Mouse (Mus musculus) stomach, embryonic 16.5 days (tissue): ENCODE measurements around the gene Ube2cbp. TPM values are rescaled to one million over a fixed set of nuclear protein-coding genes. Genes with fewer than 3 reads are reported as not detected.

Experiments used
- ATAC-seq: fragments of 200-750 bp; cut with Nextera tagmentation; 2 replicates; pipeline ENCODE4 v1.8.0; 2017; ENCODE audit warnings: moderate number of reproducible peaks, moderate TSS enrichment; ENCODE audit not compliant: insufficient read depth, low FRiP score
- H3K27ac ChIP-seq: fragments of 300-500 bp; sonication (generic); 2 replicates; pipeline ENCODE4 v1.5.1; 2014; ENCODE audit warnings: low read length
- H3K27me3 ChIP-seq: fragments of 300-500 bp; sonication (generic); 2 replicates; pipeline ENCODE4 v1.6.1; 2014; ENCODE audit warnings: low read length, control low read depth, mixed read lengths; ENCODE audit not compliant: control insufficient read depth, insufficient read depth
- H3K36me3 ChIP-seq: fragments of 300-500 bp; sonication (generic); 2 replicates; pipeline ENCODE4 v1.6.1; 2014; ENCODE audit warnings: low read length; ENCODE audit not compliant: control insufficient read depth, insufficient read depth
- H3K4me1 ChIP-seq: fragments of 300-500 bp; sonication (generic); 2 replicates; pipeline ENCODE4 v1.6.1; 2014; ENCODE audit warnings: low read length, control low read depth, mixed read lengths; ENCODE audit not compliant: control insufficient read depth, insufficient read depth
- H3K4me2 ChIP-seq: fragments of 300-500 bp; sonication (generic); 2 replicates; pipeline ENCODE4 v1.6.1; 2014; ENCODE audit warnings: low read depth, low read length, mixed read lengths
- H3K4me3 ChIP-seq: fragments of 300-500 bp; sonication (generic); replicated peaks from 2 replicates; pipeline ENCODE4 v1.5.1; 2014; ENCODE audit warnings: mild to moderate bottlenecking, low read length
- H3K9ac ChIP-seq: fragments of 300-500 bp; sonication (generic); 2 replicates; pipeline ENCODE4 v1.6.1; 2014; ENCODE audit warnings: low read length
- H3K9me3 ChIP-seq: fragments of 300-500 bp; sonication (generic); replicated peaks from 2 replicates; pipeline ENCODE4 v1.6.1; 2016; ENCODE audit warnings: low read length, control low read depth; ENCODE audit not compliant: control insufficient read depth
- WGBS: fragments of 180-500 bp; shearing (Covaris S2); extraction: QIAGEN DNeasy Blood & Tissue Kit; methylation state at CpG from one replicate; pipeline ENCODE4 v1.1.7; 2014; 5-methylcytosine and 5-hydroxymethylcytosine counted together
- polyA plus RNA-seq: library from polyadenylated mRNA; unstranded; fragments of >200 nt; fragmentation: Nextera tagmentation; extraction: Ambion mirVana; gene quantifications from 2 replicates; pipeline ENCODE4 v1.2.1, GENCODE M21; 2015

The Ube2cbp gene
- 3.9 and 4.4 TPM in 2 replicates for polyA plus RNA-seq

DNA sequence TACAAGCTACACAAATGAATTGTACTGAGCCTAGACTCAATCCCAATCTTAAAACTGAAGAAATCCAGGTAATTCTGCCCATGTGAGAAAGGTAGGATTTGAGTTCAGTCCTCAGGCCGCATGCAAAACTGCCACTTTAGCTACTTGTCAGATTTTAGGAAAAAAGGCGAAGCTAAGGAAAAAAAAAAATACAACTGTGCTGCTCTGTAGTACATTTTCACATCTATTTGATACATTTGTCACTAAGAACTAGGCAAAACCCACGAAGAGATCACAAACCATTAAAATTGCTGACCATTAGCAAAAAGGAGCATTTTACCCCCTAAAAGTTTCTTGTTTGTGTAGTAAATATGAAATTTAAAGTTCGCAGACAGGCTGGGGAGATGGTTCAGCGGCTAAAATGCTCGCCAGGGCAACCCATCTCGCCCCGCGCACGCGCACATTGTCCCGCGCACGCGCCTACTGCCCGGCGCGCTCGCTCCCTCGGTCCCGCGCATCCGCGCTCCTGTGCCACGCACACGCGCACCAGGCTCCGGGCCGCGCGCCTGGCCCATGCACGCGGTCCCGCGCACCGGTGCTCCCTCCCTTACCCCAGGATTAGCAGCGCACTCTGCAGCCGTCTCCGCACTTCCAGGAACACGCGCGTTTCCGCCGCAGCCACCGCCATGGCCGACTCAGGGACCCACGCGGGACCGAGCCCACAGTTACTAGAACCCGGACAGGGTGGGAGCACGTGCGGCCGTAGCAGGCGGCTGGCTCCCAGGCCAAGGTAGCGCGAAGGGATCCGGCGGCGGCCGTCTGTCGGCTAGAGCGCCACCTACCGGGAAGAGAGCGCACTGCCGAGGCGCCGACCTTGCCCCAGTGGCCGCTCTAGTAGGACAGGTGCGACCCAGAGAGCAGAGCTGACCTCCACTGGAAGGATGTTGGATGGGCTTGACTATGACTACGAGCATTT is at the start of gene Ube2cbp:
Gene Ube2cbp (minus strand): TSS at position 800 of the 955 bp plus-strand sequence.
- Histone ChIP-seq H3K27me3 (no peaks in the 10 kb centered on the region), H3K9me3 (no peaks in the 10 kb centered on the region), H3K4me2 (peak within 1 kb of the TSS; percentile 63), H3K4me3 (peak within 1 kb of the TSS; percentile 78), H3K9ac (peak within 1 kb of the TSS; percentile 89), H3K4me1 (peaks cover 8% of the 10 kb centered on the region; the same call in 1 of the 2 replicates), H3K36me3 (no peaks in the 10 kb centered on the region), H3K27ac (peak within 1 kb of the TSS; percentile 65)
- 2% methylated on average over 70 of the region's 70 CpGs for WGBS
- ATAC-seq: peak; percentile 87

DNA sequence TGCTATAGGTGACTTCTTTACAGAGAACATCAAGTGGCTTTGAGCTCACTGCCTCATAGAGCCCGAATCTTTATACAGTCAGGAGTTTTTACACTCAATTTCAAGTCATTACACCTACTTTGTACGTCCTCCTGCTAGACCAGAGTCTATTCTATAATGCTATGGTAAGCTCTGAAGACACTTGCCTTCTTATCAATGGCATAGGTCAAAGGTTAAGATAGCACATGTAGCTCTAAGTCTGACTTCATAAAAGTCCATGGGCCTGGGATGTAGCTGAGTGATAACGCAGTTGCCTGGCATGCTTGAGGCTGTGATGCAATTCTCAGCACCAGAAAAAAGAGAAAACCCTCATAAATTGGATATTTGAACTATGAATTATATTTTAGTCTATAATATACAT is 49.6 kb upstream of the Ube2cbp start:
- WGBS: 74% methylated on average over 3 of the region's 3 CpGs
- no peaks in the 10 kb centered on the region for H3K9me3 ChIP-seq
- no peak for ATAC-seq
- no peak overlapping the region for H3K4me3 ChIP-seq
- no peaks in the 10 kb centered on the region for H3K4me1 ChIP-seq
- 0 out of 2 replicates have a peak, but pooled peaks cover 4% of the 10 kb centered on the region for H3K36me3 ChIP-seq
- no peak overlapping the region for H3K4me2 ChIP-seq
- no peak overlapping the region for H3K9ac ChIP-seq
- H3K27me3 ChIP-seq: no peaks in the 10 kb centered on the region
- no peak overlapping the region for H3K27ac ChIP-seq

DNA sequence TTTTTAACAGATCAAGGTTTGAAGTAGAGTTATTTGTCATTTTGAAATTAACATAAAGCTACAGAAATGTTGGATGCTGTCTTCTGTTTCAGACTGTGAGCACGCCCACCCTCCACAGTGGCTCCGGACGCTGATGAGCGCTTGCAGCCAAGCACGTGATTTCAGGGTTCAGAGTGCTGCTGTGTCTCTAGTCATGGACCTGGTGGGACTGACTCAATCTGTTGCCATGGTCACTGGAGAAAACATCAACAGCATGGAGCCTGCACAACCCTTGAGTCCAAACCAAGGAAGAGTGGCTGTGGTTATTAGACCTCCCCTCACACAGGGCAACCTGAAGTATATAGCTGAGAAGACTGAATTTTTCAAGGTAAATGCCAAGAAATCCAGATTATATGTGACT is 49.0 kb upstream of the Ube2cbp start:
- ATAC-seq: no peak
- Histone ChIP-seq H3K9me3 (no peaks in the 10 kb centered on the region), H3K27ac (no peak overlapping the region), H3K27me3 (no peaks in the 10 kb centered on the region), H3K4me1 (no peaks in the 10 kb centered on the region), H3K36me3 (0 out of 2 replicates have a peak, but pooled peaks cover 4% of the 10 kb centered on the region), H3K4me2 (no peak overlapping the region), H3K4me3 (no peak overlapping the region), H3K9ac (no peak overlapping the region)
- WGBS: 90% methylated on average over 5 of the region's 5 CpGs

DNA sequence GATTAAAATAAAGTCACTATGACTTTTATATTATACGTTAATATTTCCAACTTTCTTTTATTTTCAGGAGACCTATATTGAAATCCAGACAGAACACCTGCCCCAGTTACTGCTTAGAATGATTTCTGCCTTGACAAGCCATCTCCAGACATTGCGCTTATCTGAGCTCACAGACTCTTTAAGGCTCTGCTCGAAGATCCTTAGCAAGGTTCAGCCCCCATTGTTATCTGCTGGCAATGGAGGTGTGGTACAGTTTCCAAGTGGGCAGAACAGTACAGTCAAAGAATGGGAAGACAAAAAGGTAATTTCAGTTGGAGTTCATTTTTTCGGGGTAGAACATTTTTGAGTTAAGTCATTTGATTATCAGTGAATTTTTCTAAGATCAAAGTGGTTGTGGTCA is 42.7 kb upstream of the Ube2cbp start:
- no peak overlapping the region for H3K9ac ChIP-seq
- H3K4me3 ChIP-seq: no peak overlapping the region
- H3K27me3 ChIP-seq: no peaks in the 10 kb centered on the region
- H3K9me3 ChIP-seq: no peaks in the 10 kb centered on the region
- no peak overlapping the region for H3K4me2 ChIP-seq
- H3K36me3 ChIP-seq: no peaks in the 10 kb centered on the region
- ATAC-seq: no peak
- H3K27ac ChIP-seq: no peak overlapping the region
- H3K4me1 ChIP-seq: no peaks in the 10 kb centered on the region
- 81% methylated on average over 4 of the region's 4 CpGs for WGBS

DNA sequence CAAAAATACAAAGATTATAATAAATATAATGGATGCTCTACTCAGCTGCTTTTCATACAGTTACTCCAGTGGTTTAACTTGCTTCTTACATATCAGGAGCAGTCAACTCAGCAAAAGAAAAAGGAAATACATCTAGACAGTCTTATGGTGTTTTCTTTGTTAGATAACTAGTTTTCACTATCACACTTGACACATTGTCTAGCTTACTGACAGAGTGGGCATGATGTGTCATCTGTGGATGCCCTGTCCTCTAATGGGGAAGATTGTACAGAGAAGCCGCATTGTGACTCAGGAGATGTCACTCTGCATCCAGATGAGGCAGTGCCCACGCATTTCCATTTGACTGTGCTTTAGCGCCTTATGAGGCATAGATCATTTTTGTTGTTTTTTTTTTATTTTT is 34.3 kb upstream of the Ube2cbp start:
- no peak overlapping the region for H3K9ac ChIP-seq
- no peak overlapping the region for H3K27ac ChIP-seq
- H3K27me3 ChIP-seq: no peaks in the 10 kb centered on the region
- no peaks in the 10 kb centered on the region for H3K9me3 ChIP-seq
- 92% methylated on average over 3 of the region's 3 CpGs for WGBS
- no peak for ATAC-seq
- no peak overlapping the region for H3K4me3 ChIP-seq
- no peaks in the 10 kb centered on the region for H3K4me1 ChIP-seq
- peaks cover 17% of the 10 kb centered on the region; the same call in 1 of the 2 replicates for H3K36me3 ChIP-seq
- H3K4me2 ChIP-seq: no peak overlapping the region

DNA sequence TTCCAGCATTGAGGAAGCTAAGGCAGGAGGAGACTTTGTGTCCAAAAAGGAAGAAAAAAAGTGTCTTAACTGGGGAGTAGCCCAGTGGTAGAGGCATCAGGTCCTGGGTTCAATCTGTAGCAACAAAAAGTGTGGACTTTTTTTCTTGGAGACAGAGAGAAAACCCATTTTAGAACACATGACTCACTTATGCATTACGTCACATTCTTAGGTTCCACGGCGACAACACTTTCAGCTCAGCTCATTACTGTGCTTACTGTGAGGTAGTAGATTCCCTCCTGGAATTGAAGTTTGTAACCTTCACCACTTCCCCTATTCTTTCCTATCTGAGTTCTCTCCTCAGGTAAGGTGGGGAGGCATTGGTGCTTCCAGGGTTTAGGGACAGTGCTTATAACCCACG is 31.5 kb upstream of the Ube2cbp start:
- Histone ChIP-seq H3K36me3 (peaks cover 25% of the 10 kb centered on the region; the same call in 1 of the 2 replicates), H3K27ac (no peak overlapping the region), H3K9me3 (no peaks in the 10 kb centered on the region), H3K27me3 (no peaks in the 10 kb centered on the region), H3K9ac (no peak overlapping the region), H3K4me3 (no peak overlapping the region), H3K4me2 (no peak overlapping the region), H3K4me1 (no peaks in the 10 kb centered on the region)
- 92% methylated on average over 4 of the region's 4 CpGs for WGBS
- ATAC-seq: no peak

DNA sequence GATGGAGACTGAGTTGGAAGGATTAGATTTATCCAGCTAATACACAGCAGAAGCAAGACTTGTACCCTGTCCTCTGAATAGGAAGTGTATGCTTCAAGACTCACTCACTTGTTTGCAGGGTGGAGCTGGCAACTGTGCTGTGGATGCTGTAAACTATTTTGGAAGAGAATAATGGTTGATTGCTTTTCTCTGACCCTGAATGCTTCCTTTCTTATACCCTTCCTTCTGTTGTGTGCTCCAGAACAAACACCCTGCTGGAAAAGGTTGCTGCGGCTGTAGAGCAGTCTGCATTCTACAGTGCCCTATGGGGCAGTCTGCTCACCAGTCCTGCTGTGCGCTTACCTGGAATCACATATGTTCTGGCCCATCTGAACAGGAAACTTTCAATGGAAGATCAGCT is 27.0 kb upstream of the Ube2cbp start:
- H3K4me2 ChIP-seq: no peak overlapping the region
- 0 out of 2 replicates have a peak, but pooled peaks cover 11% of the 10 kb centered on the region for H3K36me3 ChIP-seq
- H3K9ac ChIP-seq: no peak overlapping the region
- H3K4me3 ChIP-seq: no peak overlapping the region
- no peak for ATAC-seq
- WGBS: 89% methylated on average over 2 of the region's 2 CpGs
- no peaks in the 10 kb centered on the region for H3K4me1 ChIP-seq
- H3K9me3 ChIP-seq: no peaks in the 10 kb centered on the region
- H3K27ac ChIP-seq: no peak overlapping the region
- H3K27me3 ChIP-seq: no peaks in the 10 kb centered on the region

DNA sequence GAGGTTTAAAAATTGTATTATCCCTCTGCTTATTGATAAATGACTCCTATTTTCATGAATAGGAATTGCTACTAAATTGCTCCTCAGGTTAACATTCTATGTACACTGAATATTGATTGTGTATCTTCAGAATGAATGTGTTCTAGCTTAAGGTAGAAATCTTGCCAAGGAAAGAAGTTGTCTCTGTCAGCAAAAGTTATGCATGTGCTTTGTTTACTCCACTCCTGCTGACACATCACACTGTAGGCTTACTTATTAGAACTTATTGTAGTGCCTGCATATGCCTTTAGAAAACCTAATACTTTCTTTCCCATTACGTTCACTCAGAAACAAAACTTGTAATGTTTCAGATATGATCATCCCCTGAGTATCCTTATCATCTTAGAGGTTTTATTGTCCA is 17.5 kb upstream of the Ube2cbp start:
- no peak overlapping the region for H3K9ac ChIP-seq
- WGBS: 91% methylated on average over 1 of the region's 1 CpGs

DNA sequence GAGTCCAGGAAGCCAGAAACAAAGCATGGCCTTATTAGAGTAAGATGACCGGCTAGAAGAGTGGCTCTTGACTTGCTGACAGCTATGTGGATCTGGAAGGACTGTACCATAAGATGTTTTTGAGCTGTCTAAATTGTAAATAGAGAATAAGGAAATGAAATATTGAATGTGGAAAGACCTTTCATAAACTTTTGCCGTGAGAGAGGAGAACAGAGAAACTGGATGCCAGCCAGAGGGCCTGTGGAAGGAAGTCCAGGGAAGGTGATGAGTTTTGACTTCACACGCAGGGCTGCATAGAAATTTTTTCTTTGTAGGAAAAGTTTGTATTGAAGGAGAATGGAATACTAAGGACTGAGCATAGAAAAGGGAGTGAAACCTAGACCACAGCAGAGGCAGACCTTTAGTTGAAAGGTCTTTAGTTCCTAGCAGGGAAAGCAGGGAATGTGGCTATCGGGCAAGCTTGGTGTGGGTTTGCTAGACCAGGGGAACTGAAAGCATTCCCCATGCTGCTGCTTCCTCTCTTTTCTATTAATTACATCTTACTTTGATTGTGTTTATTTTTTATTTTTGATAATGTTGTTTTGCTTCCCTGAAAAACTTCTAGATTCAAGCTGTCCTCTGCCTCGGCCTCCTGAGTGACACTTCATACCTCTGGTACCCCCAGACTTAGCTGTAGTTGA is 13.8 kb upstream of the Ube2cbp start:
- H3K4me3 ChIP-seq: no peak overlapping the region
- no peaks in the 10 kb centered on the region for H3K9me3 ChIP-seq
- no peak overlapping the region for H3K27ac ChIP-seq
- no peaks in the 10 kb centered on the region for H3K36me3 ChIP-seq
- no peak for ATAC-seq
- no peak overlapping the region for H3K9ac ChIP-seq
- WGBS: 71% methylated on average over 5 of the region's 5 CpGs
- no peaks in the 10 kb centered on the region for H3K27me3 ChIP-seq
- H3K4me1 ChIP-seq: no peaks in the 10 kb centered on the region
- no peak overlapping the region for H3K4me2 ChIP-seq

More for the DNA sequence above, 17.5 kb upstream of the Ube2cbp start:
- Histone ChIP-seq H3K4me2 (no peak overlapping the region), H3K27ac (no peak overlapping the region), H3K9me3 (no peaks in the 10 kb centered on the region), H3K4me1 (0 out of 2 replicates have a peak, but pooled peaks cover 2% of the 10 kb centered on the region), H3K4me3 (no peak overlapping the region), H3K36me3 (no peaks in the 10 kb centered on the region), H3K27me3 (no peaks in the 10 kb centered on the region)
- no peak for ATAC-seq
